Comparison of ENCODE assay signal across 7 mouse cellular contexts in the genomic region with DNA sequence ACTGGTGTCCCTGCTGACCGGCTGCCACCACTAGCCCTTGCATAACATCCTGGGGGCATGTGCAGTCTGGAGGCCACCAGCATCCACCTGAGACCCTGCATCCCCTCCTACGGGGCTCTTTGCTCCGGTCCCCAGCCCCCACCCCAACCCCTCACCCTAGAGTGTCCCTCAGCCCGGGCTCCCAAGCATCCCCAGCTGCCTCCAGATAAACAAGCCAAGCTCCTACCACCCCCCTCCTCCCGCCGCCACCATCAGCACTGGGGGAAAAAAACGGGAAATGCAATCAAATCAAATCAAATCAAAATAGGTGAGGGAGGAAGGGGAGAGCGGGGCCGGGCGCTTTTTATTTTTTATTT.
DNase-seq lines count a peak whose midpoint lies in the region; ATAC-seq and TF ChIP-seq lines count a peak whose summit lies in the region.

No protein-coding gene starts in this region.

- TF ChIP-seq CTCF in lung, embryonic 14.5 days (IDR thresholded peaks at IDR 0.05; ENCODE audit: low read depth): no peak
- no peak for TF ChIP-seq CTCF in olfactory bulb, adult 2 months (IDR thresholded peaks at IDR 0.05; ENCODE audit: insufficient read depth, low read depth, low read length)

- no peaks in the 10 kb centered on the region for H3K9me3 ChIP-seq in lung, embryonic 14.5 days (ENCODE audit: low read depth, low read length)
- no peaks in the 10 kb centered on the region for H3K9me3 ChIP-seq in forebrain, embryonic 13.5 days (replicated peaks)
- no peaks in the 10 kb centered on the region for H3K9me3 ChIP-seq in limb, embryonic 12.5 days

- no peaks in the 10 kb centered on the region for H3K4me1 ChIP-seq in lung, embryonic 14.5 days (ENCODE audit: insufficient read depth)
- peaks cover 45% of the 10 kb centered on the region for H3K4me1 ChIP-seq in forebrain, embryonic 13.5 days
- H3K4me1 ChIP-seq in limb, embryonic 12.5 days (replicated peaks): peaks cover 9% of the 10 kb centered on the region; the same call in 1 of the 2 replicates
- peaks cover 44% of the 10 kb centered on the region for H3K4me1 ChIP-seq in olfactory bulb, adult 2 months (ENCODE audit: control insufficient read depth, insufficient read depth, low read length)

- peak overlapping the region; percentile 62 for H3K4me2 ChIP-seq in lung, embryonic 14.5 days
- H3K4me2 ChIP-seq in forebrain, embryonic 13.5 days: peak overlapping the region; percentile 84
- peak overlapping the region; percentile 69 for H3K4me2 ChIP-seq in limb, embryonic 12.5 days

- no peak overlapping the region for H3K9ac ChIP-seq in lung, embryonic 14.5 days
- H3K9ac ChIP-seq in forebrain, embryonic 13.5 days: peak overlapping the region; percentile 86
- H3K9ac ChIP-seq in limb, embryonic 12.5 days (replicated peaks): peak overlapping the region; percentile 31; the same call in 1 of the 2 replicates

- DNase-seq in lung, embryonic 14.5 days: no peak
- DNase-seq in lung, postnatal 14 days: no peak
- no peak for DNase-seq in left cerebral cortex, adult 9 months (ENCODE audit: low spot score in 2 of 2)

- peak overlapping the region; percentile 32 for H3K4me3 ChIP-seq in lung, embryonic 14.5 days (ENCODE audit: low read depth, low read length)
- H3K4me3 ChIP-seq in forebrain, embryonic 13.5 days: peak overlapping the region; percentile 66
- peak overlapping the region; percentile 41 for H3K4me3 ChIP-seq in limb, embryonic 12.5 days (replicated peaks)
- peak overlapping the region; percentile 94 for H3K4me3 ChIP-seq in olfactory bulb, adult 2 months (ENCODE audit: insufficient read depth, low read depth, low read length)

- no peaks in the 10 kb centered on the region for H3K36me3 ChIP-seq in lung, embryonic 14.5 days (ENCODE audit: insufficient read depth)
- H3K36me3 ChIP-seq in forebrain, embryonic 13.5 days (ENCODE audit: poor library complexity, severe bottlenecking): no peaks in the 10 kb centered on the region
- H3K36me3 ChIP-seq in limb, embryonic 12.5 days: no peaks in the 10 kb centered on the region

- 3% methylated on average over 10 of the region's 10 CpGs for WGBS in lung, embryonic 14.5 days
- WGBS in forebrain, embryonic 13.5 days: under 1% methylated on average over 10 of the region's 10 CpGs
- WGBS in limb, embryonic 12.5 days: under 1% methylated on average over 10 of the region's 10 CpGs
- under 1% methylated on average over 10 of the region's 10 CpGs for WGBS in olfactory bulb, adult 2 months

- H3K27ac ChIP-seq in lung, embryonic 14.5 days (ENCODE audit: low read depth): no peak overlapping the region
- H3K27ac ChIP-seq in forebrain, embryonic 13.5 days: peak overlapping the region; percentile 65
- no peak overlapping the region for H3K27ac ChIP-seq in limb, embryonic 12.5 days
- peak overlapping the region; percentile 94 for H3K27ac ChIP-seq in olfactory bulb, adult 2 months (ENCODE audit: insufficient read depth, low read depth, low read length)

- TF ChIP-seq POLR2A in olfactory bulb, adult 2 months (IDR thresholded peaks at IDR 0.05; ENCODE audit: insufficient read depth, low read depth, low read length): no peak

- H3K27me3 ChIP-seq in lung, embryonic 14.5 days (ENCODE audit: insufficient read depth, low read length): peaks cover 46% of the 10 kb centered on the region
- H3K27me3 ChIP-seq in forebrain, embryonic 13.5 days: peaks cover 14% of the 10 kb centered on the region; the same call in 1 of the 2 replicates
- H3K27me3 ChIP-seq in limb, embryonic 12.5 days: peaks cover 80% of the 10 kb centered on the region

- no peak for ATAC-seq in lung, embryonic 14.5 days (ENCODE audit: insufficient read depth)
- peak; percentile 74 for ATAC-seq in forebrain, embryonic 13.5 days
- ATAC-seq in limb, embryonic 12.5 days (ENCODE audit: insufficient number of reproducible peaks, insufficient read depth, low FRiP score, low TSS enrichment, low read depth): no peak
- no peak for ATAC-seq in CD4-positive, CD25-positive, alpha-beta regulatory T cell, adult 4 months

Comparison
In these comparisons a context has a peak if more than half of its experiments do, and no peak if none do; other contexts are left out.
1. H3K27ac ChIP-seq: peak in forebrain, embryonic 13.5 days (single experiment) and olfactory bulb, adult 2 months (single experiment); none in lung, embryonic 14.5 days (single experiment) and limb, embryonic 12.5 days (single experiment).
2. H3K4me3 ChIP-seq: peak in every context shown above with its lines; median percentile 94 in olfactory bulb, adult 2 months; 66 in forebrain, embryonic 13.5 days; 41 in limb, embryonic 12.5 days; 32 in lung, embryonic 14.5 days.
3. Peak in every context shown above with its lines, with median percentiles within 50 percentile points of each other: H3K4me2 ChIP-seq.